Mouse (Mus musculus) thymus, postnatal 25 days (tissue): ENCODE measurements at regions not wholly inside any gene's neighbourhood (a gene's known extent, or its start where the extent isn't known, plus 50 kb on each side); places are given as distances from the start of the nearest gene placed in this dataset.

Source experiments
- DNase-seq: peaks from one replicate; pipeline ENCODE4 v3.0.0; 2022

DNA sequence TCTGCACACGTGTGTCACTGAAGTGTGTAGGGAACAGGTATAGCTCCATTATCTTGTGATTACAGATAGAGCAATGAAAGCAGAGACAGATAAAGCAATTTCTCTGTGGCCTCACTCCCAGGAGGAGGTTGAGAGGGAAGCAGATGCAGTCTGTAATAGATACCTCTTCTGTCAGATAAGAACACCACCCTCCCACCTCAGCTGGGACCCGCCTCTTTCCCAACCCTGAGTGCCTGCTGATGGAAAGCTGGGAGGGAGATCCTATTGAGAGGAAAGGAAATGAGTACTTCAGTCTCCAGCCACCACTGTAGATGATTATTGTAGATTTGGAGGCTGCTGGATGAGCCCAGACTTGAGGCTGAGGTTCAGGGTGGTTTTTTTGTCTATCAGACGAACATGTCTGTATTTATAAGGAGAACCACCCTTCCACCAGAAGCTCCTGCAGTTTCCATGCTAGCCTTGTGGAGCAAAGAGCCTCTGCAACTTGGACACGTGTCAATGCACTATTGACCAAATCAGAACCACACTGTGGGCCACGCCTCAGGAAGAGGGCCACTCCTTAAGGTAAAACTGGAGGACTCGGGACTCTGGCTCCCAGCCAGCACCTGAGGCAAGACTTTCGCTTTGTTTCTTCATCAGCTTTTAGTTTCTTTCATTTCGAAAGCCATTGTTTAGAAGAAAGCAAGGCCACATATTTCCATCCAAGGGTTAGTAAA, 55.3 kb upstream of the Plekha5 start:
- DNase-seq = no peak

DNA sequence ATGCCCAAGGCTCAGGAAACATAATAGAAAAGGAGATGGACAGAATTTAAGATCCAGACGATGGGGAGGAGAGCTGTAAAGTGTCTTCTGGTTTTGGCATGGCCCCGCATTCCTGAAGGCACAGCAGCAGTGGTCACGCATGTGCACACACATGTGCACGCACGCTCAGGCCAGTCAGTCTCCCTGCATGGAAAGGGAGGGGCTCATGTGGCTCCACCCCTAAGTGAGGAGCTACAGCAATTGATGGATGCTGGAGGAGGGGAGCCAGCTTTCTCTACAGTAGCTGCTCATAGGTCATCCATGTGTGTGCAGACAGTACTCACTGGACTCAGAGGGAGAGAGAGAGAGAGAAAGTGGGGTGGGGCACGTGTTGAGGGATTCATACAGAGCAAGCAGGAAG, 56.6 kb upstream of the Plekha5 start:
- DNase-seq = no peak

DNA sequence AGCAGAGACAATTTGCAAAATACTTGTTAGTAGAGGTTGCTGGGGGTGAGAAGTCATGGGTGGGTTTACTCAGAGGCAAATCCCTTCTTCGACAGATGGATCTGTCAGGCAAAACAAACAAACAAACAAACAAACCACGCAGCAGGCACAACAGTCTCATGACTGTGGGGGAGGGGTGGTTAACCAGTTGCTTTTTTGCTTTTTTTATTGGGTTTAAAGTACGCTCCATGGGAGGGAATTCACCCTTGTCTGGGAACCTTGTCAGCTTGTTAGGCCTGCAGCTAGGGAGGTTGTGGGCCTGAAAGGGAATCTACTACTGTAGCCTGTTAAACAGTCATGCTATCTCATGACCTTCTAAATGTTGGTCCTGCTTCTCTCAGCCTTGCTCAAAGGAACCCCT, 57.1 kb upstream of the Plekha5 start:
- DNase-seq = no peak

DNA sequence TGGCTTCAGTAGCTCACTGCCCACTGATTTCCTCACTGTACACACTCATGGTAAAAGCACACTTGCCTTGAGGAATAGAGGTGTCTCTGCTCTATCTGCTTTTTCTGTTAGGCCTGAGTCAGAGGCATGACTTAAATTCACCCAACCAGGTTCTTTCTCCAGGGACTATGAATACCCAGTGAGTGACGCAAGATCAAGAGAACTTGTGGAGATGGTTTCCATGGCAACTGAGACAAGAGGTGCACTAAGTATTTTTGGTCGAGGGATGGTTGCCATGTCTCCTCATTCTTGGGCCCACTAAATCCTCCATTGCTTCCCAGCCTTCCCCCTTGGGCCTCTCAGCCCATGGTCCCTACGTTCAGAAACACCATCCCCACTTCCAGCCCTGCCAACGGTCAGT, 62.9 kb upstream of the Plekha5 start:
- no peak for DNase-seq

DNA sequence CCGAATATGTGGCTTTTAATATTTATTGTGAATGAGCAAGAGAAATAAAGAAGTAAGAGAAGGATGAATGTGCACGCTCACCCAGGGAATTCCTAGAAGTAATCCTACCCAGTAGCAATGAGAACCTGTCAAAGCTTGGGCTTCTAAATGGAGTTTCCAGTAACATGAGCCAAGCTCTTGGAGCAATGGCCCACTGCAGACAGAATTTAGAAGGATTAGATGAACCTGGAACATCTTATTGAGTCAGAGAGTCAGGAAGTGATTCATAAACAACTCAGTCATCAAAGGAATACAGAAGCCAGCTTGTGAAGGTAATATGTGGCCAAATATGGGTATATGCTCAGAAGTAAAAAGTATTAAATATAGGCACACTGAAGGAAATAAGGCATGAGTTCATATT, 66.0 kb upstream of the Plekha5 start:
- DNase-seq = no peak

DNA sequence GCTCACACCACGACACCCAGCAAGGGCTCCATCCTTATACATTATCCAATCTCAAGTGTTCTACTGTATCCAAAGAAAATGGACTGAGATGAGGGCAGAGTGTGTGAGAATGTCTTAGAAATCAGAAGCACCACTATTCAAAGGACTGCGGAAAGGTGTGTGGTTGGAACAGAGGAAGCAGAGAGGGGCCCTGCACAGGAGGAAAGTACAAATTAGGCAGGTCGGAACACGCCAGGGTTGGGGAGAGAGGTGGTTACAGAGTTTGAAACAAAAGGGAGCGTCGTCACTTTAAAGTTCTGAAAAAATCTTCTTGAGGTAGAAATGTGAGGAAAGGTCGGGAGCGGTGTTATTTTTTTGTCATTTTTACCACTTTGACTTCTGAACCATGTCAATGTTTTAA, 66.6 kb upstream of the Plekha5 start:
- DNase-seq = peak; percentile 6

DNA sequence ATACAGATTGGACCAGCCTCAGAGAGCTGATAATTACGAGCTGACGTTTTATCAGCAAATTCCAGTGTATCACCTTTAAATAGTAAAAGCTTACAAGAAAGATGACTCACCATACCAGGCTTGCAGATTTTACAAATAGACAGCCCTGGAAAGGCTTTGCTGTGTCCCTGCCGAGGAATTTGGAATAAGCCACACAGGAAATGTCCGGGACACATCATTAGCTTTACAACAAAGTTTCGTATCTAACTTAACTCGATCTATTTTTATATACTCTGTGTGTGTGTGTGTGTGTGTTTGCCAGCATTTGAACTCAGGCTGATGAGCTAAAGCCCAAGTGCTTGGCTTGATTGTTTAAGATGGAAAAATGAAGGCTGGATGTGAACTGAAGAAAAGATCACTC, 69.8 kb upstream of the Plekha5 start:
- no peak for DNase-seq

DNA sequence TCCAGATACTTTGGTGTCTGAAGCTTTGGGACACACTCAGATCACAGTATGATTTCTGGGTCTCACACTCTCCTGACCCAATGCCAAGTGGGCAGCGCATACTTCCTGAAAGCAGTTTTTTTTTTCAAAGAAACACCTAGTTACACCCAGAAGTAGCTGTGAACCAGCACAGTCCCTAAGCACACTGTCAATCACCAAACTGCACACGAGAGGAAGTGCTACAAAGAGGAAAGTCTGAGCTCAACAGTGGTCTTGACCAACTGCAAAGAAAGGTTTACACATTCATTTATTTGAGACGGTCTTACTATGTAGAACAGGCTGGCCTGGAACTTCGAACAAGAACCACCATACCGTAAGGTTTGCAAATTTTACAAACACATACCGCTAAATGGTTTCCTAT, 70.2 kb upstream of the Plekha5 start:
- no peak for DNase-seq

DNA sequence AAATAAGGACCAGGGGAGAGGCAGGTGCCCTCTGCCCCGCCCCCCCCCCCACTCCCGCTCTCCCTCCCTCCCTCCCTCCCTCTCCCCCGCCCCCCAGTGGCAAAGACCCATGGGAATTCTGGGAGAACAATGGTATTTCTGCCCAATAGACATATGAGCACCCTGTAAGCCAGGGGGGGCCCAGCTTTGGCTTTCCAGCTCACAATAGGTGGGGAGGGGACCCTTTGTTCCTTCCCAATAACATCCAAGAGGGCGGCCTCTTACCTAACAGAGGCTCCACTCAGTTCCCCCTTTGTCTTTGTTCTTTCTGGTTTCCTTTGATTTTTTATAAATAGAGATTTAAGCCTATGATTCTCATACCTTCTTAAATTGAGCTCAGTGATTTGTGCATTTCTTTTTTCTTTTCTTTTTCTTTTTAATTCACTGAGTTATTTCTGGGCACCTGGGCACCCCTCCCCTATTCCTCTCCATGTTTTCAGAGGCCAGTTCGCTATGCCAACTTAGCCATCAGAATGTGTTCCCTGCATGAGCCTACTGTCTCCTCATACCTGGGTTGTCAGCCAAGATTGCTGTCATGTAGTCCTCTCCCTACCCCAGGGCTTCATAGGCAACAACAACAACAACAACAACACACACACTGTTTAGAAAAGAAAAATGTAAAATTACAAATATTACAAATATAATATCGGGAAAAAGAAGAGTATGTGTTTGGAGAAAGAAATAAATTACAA, 72.3 kb upstream of the Plekha5 start:
- no peak for DNase-seq

DNA sequence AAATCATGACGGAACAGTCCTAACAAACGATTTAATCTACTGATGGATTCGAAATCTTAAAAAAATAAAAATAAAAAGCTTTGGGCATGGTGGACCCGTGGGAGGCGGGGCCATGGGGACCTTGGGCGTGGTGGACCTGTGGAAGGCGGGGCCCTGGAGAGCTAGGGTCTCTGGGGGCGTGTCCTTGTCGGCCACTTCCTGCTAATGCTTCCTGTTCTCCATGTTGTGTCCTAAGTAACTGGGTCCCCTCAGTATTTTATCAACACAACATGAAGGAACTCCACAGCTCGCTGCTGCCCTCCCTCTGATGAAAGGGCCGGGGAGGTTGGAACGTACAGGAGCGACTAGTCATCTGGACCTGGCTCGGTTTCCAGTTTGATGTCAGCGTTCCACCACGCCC, 75.3 kb upstream of the Plekha5 start:
- no peak for DNase-seq

DNA sequence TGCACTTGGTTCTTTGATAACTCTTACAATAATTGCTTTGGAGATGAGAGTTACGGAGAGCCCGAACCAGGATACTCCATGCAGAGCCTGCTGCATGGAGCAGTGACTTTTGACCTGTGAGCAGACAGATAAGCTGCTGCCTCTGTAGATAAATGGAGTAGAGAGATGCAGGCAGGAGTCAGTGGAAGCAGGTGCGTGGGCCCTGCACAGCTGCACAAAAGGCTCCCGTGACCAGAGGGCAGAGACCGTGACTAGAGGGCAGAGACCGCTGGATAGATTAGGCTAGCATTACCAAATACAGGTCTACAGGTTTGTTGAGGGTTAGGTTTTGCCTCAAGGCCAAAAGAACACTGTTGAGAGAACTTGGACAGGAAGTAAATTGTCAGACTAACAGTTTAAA, 76.9 kb upstream of the Plekha5 start:
- no peak for DNase-seq

DNA sequence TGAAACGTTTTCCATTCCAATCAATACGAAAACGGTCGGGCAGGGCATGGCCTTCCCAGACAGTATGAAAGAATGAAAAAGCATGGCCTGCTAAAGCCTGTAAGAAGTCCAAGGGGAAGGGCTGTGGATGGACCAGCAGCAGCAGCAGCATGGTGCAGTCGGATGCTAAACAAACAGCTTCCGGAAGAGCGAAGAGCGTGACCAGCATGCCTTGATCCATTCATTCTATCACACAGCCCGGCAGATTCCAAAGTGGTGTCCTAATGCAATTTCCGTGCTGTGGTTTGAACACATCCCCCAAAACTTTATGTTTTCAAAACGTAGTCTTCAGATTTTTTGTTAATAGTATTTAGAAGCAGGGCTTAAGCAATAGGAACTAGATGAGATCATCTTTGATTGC, 80.2 kb upstream of the Plekha5 start:
- DNase-seq = no peak

DNA sequence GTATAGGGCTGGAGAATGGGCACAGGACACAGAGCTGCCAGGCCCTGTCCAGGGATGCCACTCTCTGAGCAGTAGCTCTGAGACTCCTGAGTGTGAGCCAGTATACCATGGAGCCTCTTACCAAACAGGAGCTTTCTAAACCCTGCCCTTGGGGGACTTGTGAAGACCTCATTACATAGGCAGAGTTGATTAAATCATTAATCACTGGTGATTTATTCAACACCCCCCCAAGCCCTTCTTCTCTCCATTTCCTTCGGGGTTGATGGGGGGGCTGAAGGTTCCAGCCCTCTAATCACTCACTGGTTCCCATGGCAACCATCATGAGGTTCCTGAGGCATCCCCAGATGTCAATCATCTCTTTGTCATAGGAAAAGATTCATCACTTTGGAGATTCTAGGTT, 81.0 kb upstream of the Plekha5 start:
- DNase-seq = no peak

DNA sequence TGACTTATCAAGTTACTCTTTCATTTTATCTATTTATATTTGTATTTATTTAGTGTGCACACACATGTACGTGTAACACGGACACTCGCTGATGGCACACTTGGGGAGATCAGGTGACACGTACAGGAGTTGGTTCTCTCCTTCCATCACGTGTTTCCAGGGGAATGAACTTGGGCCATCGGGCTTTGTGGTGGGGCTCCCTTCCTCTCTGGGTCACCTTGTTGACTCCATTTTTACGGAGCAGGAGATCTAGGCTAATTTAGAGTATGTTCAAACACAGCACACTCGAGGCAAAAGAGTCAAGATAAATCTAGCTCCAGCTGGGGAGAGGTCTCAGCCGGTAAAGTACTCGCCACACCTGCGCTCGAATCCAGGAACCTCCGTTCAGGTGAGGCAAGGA, 84.1 kb upstream of the Plekha5 start:
- DNase-seq = no peak

DNA sequence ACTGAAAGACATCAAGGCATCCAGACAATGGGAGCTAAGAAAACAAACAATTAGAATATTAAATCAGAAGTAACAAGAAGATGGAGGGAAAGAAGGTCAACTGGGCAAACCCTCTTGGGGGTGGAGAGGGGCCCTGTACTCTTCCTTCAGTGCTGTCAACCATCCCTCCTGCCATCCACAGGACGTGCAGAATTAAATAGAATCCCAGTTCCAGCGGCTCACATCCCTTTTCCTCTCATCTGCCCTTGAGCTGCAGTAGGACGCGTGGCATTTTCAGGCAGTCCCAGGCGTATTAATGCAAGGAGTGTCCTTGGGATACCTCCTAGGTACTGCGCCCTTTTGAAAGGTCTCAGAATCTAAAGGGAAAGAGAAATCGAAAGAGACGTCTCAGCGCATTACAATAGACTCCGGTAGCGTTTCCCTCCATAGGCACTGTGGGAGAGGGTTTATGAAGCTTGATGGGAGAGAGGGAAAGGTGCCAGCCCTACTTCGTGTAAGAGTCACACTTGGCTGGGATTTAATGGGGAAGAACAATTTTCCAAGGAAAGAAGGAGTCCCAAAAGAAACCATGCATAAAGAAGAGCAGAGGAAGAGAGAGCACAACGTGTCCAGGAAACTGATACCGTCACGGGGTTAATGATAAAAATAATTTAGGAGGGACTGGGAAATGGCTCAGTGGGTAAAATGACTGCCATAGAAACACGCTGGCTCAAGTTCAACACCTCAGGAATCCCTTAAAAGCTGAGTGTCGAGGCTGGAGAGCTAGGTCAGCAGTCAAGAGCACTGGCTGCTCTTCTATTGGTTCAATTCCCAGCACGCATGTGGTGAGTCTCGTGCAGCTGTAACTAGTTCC, 85.7 kb upstream of the Plekha5 start:
- no peak for DNase-seq

DNA sequence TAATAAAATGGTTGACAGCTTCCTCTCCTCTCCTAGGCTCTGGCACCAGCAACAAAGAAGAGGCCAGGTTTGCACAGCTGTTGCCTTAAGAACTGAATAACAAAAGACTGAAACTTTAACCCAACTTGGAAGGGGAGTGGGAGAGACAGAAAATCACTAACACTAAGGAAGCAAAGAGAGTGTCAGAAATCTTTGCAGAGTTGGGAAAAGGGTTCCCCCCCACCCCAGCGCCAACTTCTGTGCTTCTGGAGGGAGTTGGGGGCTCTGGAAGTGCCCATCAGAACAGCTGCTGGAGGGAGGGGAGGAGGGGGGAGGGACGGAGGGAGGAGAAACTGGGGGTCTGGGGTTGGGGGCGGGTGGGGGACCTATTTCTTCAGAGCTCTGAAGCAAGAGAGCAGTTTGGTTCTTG, 86.8 kb upstream of the Plekha5 start:
- DNase-seq = no peak

DNA sequence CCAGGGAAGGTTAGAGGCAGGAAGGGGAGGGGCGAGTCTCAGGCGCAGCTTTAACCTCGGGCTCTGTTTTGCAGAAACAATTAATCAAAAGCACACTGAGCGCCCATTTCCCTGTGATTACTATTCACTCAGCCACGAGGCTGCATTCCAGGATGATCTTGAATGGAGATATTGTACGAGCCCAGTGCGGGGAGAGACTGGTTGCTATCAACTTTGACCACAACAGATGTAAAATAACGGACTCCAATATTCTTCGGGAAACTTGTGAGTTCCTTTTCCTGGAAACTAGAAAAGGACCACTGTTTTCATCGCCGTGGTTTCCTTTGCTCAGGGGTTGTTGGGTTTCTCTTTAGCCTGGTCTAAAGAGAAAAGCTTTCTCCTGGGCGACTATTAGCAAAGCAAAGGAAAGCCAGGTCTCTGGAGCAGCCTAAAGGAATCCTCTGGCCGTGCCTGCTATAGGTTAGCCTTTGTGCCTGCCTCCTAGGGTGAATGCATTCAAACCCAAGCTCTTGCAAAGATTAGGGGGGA, 87.4 kb upstream of the Plekha5 start:
- DNase-seq = no peak

DNA sequence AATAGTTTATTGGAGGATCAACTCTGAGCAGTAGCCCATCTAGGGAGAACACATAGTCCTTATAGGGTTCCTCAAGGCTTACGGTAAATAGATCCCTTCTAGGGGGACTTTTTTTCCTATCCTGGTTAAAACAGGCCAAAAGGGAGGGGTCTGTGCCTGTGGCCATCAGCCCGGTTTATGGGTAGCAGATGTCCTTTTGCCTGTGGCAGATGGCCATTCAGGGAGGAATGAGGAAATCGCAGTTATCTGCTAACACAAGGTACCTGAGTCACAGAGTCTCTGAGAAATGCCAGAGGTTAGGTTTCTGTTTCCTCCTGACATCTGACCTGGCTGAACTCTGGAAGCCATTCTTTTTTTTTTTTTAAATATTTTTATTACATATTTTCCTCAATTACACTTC, 90.5 kb upstream of the Plekha5 start:
- DNase-seq = no peak

DNA sequence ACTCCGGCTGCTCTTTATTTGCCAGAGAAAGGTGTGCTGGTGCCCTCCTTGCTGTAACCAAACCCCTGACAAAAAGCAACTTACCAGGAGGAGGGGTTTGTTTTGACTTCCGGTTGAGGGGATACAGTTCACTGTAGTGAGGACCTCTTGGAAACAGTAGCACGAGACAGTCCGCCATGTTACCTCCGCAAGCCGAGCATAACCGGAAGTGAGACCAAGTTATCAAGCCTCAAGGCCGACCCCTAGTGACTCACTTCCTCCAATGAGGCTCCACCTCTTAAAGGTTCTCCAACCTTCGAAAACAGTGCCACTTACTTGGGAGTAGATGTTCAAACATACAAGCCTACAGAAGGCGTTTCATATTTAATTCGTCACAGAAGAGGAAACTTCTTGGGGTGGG, 115.2 kb upstream of the Plekha5 start:
- no peak for DNase-seq

DNA sequence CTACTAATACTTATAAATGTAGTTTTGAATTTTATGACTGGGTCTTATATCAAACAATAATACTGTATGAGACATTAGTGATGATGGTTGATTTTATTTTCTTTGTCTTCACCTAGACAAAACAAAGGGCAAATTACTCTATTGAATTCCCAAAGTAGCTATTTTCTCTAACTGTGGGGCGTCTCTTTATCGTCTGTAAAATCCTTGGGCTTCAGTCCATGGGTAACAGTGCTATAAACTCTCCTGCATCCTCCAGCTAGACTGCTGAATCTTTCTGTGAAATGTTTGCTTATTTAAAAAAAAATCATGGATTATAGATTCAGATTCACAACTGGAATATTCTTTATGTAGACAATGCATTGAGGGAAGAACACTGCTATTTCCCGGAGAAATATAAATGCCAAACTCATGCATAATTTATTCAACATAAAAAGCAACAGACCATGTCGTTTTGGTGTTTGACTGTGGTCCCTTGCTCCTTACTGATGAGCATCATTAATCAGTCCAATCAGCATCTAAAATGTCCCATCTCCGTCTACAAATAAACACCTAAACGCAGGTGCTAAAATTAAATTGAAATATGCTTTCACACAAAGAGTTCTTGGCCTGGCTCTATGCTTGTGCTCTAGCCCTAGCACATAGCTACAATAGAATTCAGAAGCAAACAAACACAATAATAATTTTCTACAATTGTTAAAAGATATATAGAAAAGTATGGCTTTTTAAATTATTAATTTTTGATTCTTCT, 116.9 kb upstream of the Plekha5 start:
- DNase-seq = no peak

DNA sequence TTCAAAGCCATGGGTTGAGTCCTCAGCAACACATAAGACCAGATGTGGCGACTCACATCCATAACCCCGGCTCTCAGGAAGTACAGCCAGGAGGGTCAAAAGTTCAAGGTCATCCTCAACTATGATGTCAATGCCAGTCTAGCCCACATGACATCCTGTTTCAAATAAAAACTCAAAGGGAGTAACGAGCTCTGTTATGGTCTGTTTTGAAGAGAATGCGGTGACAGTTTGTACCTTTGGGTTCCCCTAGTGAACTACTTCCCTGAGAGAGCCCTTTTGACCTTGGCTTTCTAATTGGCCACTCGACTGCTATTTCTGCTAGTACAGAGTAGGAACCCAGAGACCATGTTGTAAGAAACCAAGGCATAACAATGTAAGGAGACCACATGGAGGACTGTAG, 119.7 kb upstream of the Plekha5 start:
- DNase-seq = no peak

DNA sequence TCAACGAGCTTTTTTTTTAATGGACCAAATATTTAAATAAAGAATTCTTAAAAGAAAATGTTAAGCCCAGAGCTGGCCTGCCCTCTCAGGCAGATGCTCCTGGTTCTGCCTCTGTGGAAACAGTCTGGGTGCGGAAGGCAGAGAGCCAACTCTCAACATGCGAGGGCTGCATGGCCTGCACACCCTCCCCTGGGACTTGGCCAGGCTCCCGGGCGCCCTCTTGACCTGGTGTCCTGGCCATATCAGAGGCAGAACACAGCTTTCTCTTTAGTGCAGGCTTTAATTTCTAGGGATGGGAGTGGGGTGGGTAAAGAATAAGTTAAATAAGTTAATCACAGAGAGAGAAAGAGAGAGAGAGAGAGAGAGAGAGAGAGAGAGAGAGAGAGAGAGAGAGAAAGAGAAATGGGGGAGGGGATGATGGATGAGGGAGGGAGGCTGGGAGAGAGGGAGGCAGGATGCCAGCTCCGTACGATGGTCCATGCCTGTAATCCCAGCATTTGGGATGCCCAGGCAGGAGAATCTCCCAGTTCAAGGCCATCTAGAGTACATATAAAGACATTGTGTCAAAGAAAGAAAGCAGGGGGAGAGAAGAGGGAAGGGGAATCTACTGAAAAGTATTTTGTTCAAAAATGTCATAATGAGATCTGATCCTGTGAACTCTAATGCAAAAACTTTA, 123.2 kb upstream of the Plekha5 start:
- DNase-seq = no peak
